Mouse (Mus musculus) macrophage (primary cell): Measurements from ENCODE around the gene Phf12. TPM values are rescaled to one million over a fixed set of nuclear protein-coding genes. Genes with fewer than 3 reads are reported as not detected.

Experiments
- H3K27ac ChIP-seq: fragments of 350-480 bp; formaldehyde crosslinking; 2 replicates; pipeline ENCODE4 v1.9.0; 2021
- H3K36me3 ChIP-seq: fragments of 350-480 bp; formaldehyde crosslinking; 2 replicates; pipeline ENCODE4 v1.9.0; 2021; ENCODE audit errors: inconsistent target
- H3K4me3 ChIP-seq: fragments of 350-480 bp; formaldehyde crosslinking; 2 replicates; pipeline ENCODE4 v1.9.0; 2021; ENCODE audit errors: inconsistent target
- H3K79me2 ChIP-seq: fragments of 350-480 bp; formaldehyde crosslinking; 2 replicates; pipeline ENCODE4 v1.9.0; 2021; ENCODE audit errors: inconsistent target
- WGBS: methylation state at CpG from one replicate; pipeline ENCODE4 v1.1.7; 2026; ENCODE audit warnings: inconsistent platforms; ENCODE audit not compliant: missing documents; 5-methylcytosine and 5-hydroxymethylcytosine counted together
- polyA plus RNA-seq: library from polyadenylated mRNA; stranded (reverse); fragments of 250-400 nt; gene quantifications from 3 replicates; pipeline ENCODE4 v1.2.4, GENCODE M21; 2018; ENCODE audit warnings: inconsistent platforms

The Phf12 gene
- polyA plus RNA-seq, 1 experiment from 2014 or later = 26.4 TPM

GRCm38 (mm10) chr11:78065906-78066305 is 83.4 kb downstream of the Phf12 start:
- WGBS = 83% methylated on average over 2 of the region's 2 CpGs
- no peaks in the 10 kb centered on the region for H3K79me2 ChIP-seq
- no peak overlapping the region for H3K4me3 ChIP-seq
- no peaks in the 10 kb centered on the region for H3K36me3 ChIP-seq
- no peak overlapping the region for H3K27ac ChIP-seq

- Histone ChIP-seq H3K79me2 (no peaks in the 10 kb centered on the region), H3K36me3 (no peaks in the 10 kb centered on the region), H3K4me3 (no peak overlapping the region), H3K27ac (no peak overlapping the region)
- WGBS = 94% methylated on average over 2 of the region's 2 CpGs
Observed at GRCm38 (mm10) chr11:78066641-78067040, 84.1 kb downstream of the Phf12 start.

GRCm38 (mm10) chr11:78067566-78067965 is 85.0 kb downstream of the Phf12 start:
- WGBS = 78% methylated on average over 5 of the region's 5 CpGs
- no peaks in the 10 kb centered on the region; the same call in 1 of the 2 replicates for H3K36me3 ChIP-seq
- H3K79me2 ChIP-seq = no peaks in the 10 kb centered on the region
- H3K27ac ChIP-seq = no peak overlapping the region
- no peak overlapping the region for H3K4me3 ChIP-seq

- Histone ChIP-seq H3K27ac (no peak overlapping the region), H3K79me2 (no peaks in the 10 kb centered on the region), H3K36me3 (peaks cover 12% of the 10 kb centered on the region), H3K4me3 (no peak overlapping the region)
- WGBS = 100% methylated on average over 2 of the region's 5 CpGs
Observed at GRCm38 (mm10) chr11:78069130-78069529, 86.6 kb downstream of the Phf12 start.

GRCm38 (mm10) chr11:78069646-78070045 is 87.1 kb downstream of the Phf12 start:
- H3K27ac ChIP-seq = no peak overlapping the region

GRCm38 (mm10) chr11:78071938-78072337 is 89.4 kb downstream of the Phf12 start:
- Histone ChIP-seq H3K36me3 (peaks cover 37% of the 10 kb centered on the region), H3K4me3 (no peak overlapping the region), H3K79me2 (no peaks in the 10 kb centered on the region), H3K27ac (no peak overlapping the region)
- WGBS = 90% methylated on average over 5 of the region's 5 CpGs

More at GRCm38 (mm10) chr11:78069646-78070045, 87.1 kb downstream of the Phf12 start:
- H3K36me3 ChIP-seq = peaks cover 17% of the 10 kb centered on the region
- H3K79me2 ChIP-seq = no peaks in the 10 kb centered on the region
- WGBS = 94% methylated on average over 6 of the region's 6 CpGs
- H3K4me3 ChIP-seq = no peak overlapping the region

- 62% methylated on average over 6 of the region's 6 CpGs for WGBS
- no peaks in the 10 kb centered on the region for H3K79me2 ChIP-seq
- no peak overlapping the region for H3K4me3 ChIP-seq
- peaks cover 39% of the 10 kb centered on the region for H3K36me3 ChIP-seq
- H3K27ac ChIP-seq = no peak overlapping the region
Observed at GRCm38 (mm10) chr11:78072425-78073130, 90.0 kb downstream of the Phf12 start.

GRCm38 (mm10) chr11:78073577-78074276 is 91.2 kb downstream of the Phf12 start:
- Histone ChIP-seq H3K27ac (no peak overlapping the region), H3K4me3 (no peak overlapping the region), H3K79me2 (peaks cover under 1% of the 10 kb centered on the region; the same call in 1 of the 2 replicates), H3K36me3 (peaks cover 39% of the 10 kb centered on the region)
- 94% methylated on average over 9 of the region's 9 CpGs for WGBS

- peaks cover 6% of the 10 kb centered on the region for H3K79me2 ChIP-seq
- no peak overlapping the region for H3K4me3 ChIP-seq
- WGBS = 96% methylated on average over 2 of the region's 2 CpGs
- H3K36me3 ChIP-seq = peaks cover 39% of the 10 kb centered on the region
- H3K27ac ChIP-seq = no peak overlapping the region
Observed at GRCm38 (mm10) chr11:78074277-78074652, 91.7 kb downstream of the Phf12 start.

GRCm38 (mm10) chr11:78074666-78075065 is 92.1 kb downstream of the Phf12 start:
- Histone ChIP-seq H3K4me3 (no peak overlapping the region), H3K27ac (no peak overlapping the region), H3K36me3 (peaks cover 39% of the 10 kb centered on the region), H3K79me2 (peaks cover 10% of the 10 kb centered on the region)
- WGBS = 92% methylated on average over 4 of the region's 4 CpGs

Other genes with a start within 250 kb of the Phf12 start
- 37.1 to 91.1 TPM (median 40.6 TPM) in 3 replicates for gene Myo18a, start 219.5 kb upstream of the Phf12 start, polyA plus RNA-seq
- gene Gm10277, start 195.0 kb upstream of the Phf12 start, polyA plus RNA-seq = not detected in 3 replicates
- not detected in 3 replicates for gene Pipox, start 88.7 kb upstream of the Phf12 start, polyA plus RNA-seq
- gene Sez6, start 52.0 kb upstream of the Phf12 start, polyA plus RNA-seq = not detected in 3 replicates
- gene Dhrs13, start 49.5 kb downstream of the Phf12 start, polyA plus RNA-seq = 0.70 to 7.4 TPM (median 1.6 TPM) in 3 replicates
- gene Flot2, start 55.2 kb downstream of the Phf12 start, polyA plus RNA-seq = 38.5 to 68.4 TPM (median 40.1 TPM) in 3 replicates
- gene Eral1, start 97.6 kb downstream of the Phf12 start, polyA plus RNA-seq = 8.4 to 13.2 TPM (median 12.4 TPM) in 3 replicates
- 10.7 to 14.6 TPM (median 14.0 TPM) in 3 replicates for gene Fam222b, start 111.9 kb downstream of the Phf12 start, polyA plus RNA-seq
- 0.32 to 0.47 TPM (median 0.40 TPM) in 3 replicates for gene Traf4, start 182.8 kb downstream of the Phf12 start, polyA plus RNA-seq
- gene Nek8, start 193.9 kb downstream of the Phf12 start, polyA plus RNA-seq = 0.89 to 2.2 TPM (median 1.7 TPM) in 3 replicates
- gene Tlcd1, start 194.0 kb downstream of the Phf12 start, polyA plus RNA-seq = 0.76 to 1.4 TPM (median 1.1 TPM) in 3 replicates
- gene Rpl23a, start 200.8 kb downstream of the Phf12 start, polyA plus RNA-seq = 1,342 to 2,240 TPM (median 1,907 TPM) in 3 replicates
- gene Rab34, start 205.7 kb downstream of the Phf12 start, polyA plus RNA-seq = 8.9 to 23.0 TPM (median 16.1 TPM) in 3 replicates
- gene Proca1, start 210.6 kb downstream of the Phf12 start, polyA plus RNA-seq = 0.16 to 0.43 TPM in 2 of 3 replicates, not detected in the other